Mouse (Mus musculus) forebrain, embryonic 15.5 days (tissue): ENCODE results near the gene Ermap. TPM values are rescaled to one million over a fixed set of nuclear protein-coding genes. Genes with fewer than 3 reads are reported as not detected.

ENCODE experiments used
- ATAC-seq: fragments of 200-750 bp; cut with Nextera tagmentation; replicated peaks from 2 replicates; pipeline ENCODE4 v1.8.0; 2017; ENCODE audit warnings: mild to moderate bottlenecking, moderate TSS enrichment, moderate library complexity
- H3K27ac ChIP-seq: fragments of 300-500 bp; sonication (generic); replicated peaks from 2 replicates; pipeline ENCODE4 v1.5.1; 2015; ENCODE audit warnings: mild to moderate bottlenecking, inconsistent platforms
- H3K27me3 ChIP-seq: fragments of 300-500 bp; sonication (generic); 2 replicates; pipeline ENCODE4 v1.6.1; 2015; ENCODE audit warnings: inconsistent platforms
- H3K36me3 ChIP-seq: fragments of 300-500 bp; sonication (generic); 2 replicates; pipeline ENCODE4 v1.6.1; 2015; ENCODE audit warnings: mild to moderate bottlenecking, inconsistent platforms
- H3K4me1 ChIP-seq: fragments of 300-500 bp; sonication (generic); 2 replicates; pipeline ENCODE4 v1.6.1; 2015; ENCODE audit warnings: inconsistent platforms
- H3K4me2 ChIP-seq: fragments of 300-500 bp; sonication (generic); replicated peaks from 2 replicates; pipeline ENCODE4 v1.6.1; 2015; ENCODE audit warnings: mild to moderate bottlenecking, inconsistent platforms
- H3K4me3 ChIP-seq: fragments of 300-500 bp; sonication (generic); 2 replicates; pipeline ENCODE4 v1.5.1; 2015; ENCODE audit warnings: mild to moderate bottlenecking, inconsistent platforms
- H3K9ac ChIP-seq: fragments of 300-500 bp; sonication (generic); replicated peaks from 2 replicates; pipeline ENCODE4 v1.6.1; 2015; ENCODE audit warnings: mild to moderate bottlenecking, inconsistent platforms
- H3K9me3 ChIP-seq: fragments of 300-500 bp; sonication (generic); 2 replicates; pipeline ENCODE4 v1.6.1; 2016; ENCODE audit warnings: inconsistent platforms
- WGBS: fragments of 180-500 bp; shearing (Covaris S2); methylation state at CpG from one replicate; pipeline ENCODE4 v1.1.7; 2015; ENCODE audit warnings: mixed read lengths; 5-methylcytosine and 5-hydroxymethylcytosine counted together
- polyA plus RNA-seq: library from polyadenylated mRNA; unstranded; fragments of >200 nt; fragmentation: Nextera tagmentation; extraction: Ambion mirVana; gene quantifications from 2 replicates; pipeline ENCODE4 v1.2.1, GENCODE M21; 2015

Ermap gene
- polyA plus RNA-seq, 1 experiment from 2014 or later, result 0.27 TPM

DNA sequence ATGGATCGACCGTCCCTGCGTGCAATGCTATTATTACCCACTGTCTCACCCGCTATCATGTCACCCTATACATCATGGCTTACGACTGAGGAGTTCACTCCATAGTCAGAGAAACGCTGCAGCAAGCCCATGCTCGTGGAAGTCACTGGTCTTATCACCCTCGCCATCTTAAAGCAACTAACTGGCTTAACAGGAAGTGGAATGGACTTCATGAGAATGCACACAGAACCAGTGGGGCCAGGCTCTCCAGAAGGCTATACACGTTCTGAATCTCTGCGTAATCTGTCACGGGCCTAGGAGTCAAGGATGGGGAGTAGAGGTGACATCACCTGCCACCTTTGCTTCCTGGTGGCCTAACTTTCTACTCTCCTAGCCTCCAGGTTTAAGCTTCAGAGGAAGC is 41.1 kb downstream of the Ermap start:
- H3K4me1 ChIP-seq, result no peaks in the 10 kb centered on the region
- H3K4me3 ChIP-seq, result no peak overlapping the region
- no peak for ATAC-seq
- H3K36me3 ChIP-seq, result no peaks in the 10 kb centered on the region
- no peak overlapping the region for H3K4me2 ChIP-seq
- H3K9me3 ChIP-seq, result no peaks in the 10 kb centered on the region
- no peaks in the 10 kb centered on the region for H3K27me3 ChIP-seq
- no peak overlapping the region for H3K27ac ChIP-seq
- no peak overlapping the region for H3K9ac ChIP-seq
- whole genome bisulfite sequencing, result 91% methylated on average over 11 of the region's 11 CpGs

DNA sequence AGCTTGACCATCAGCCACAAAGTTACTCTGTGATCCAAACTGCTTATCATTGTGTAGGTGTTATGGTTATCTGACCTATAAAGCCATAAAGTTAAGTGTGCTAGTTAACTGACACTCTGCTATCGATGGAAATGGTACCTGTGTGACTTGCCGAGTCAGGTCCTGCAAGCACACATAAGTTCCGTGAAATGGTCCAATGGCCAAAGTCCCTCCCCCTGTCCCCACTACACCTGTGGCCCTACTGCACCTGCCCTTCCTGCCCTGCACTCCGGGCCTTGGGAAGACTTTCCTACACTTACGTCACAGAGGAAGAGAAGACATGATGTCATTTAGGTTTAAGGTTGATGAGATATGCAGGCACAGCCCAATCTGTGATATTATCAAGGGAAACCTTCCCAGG is 42.5 kb downstream of the Ermap start:
- H3K4me2 ChIP-seq, result no peak overlapping the region
- no peak overlapping the region for H3K27ac ChIP-seq
- ATAC-seq, result no peak
- no peaks in the 10 kb centered on the region for H3K27me3 ChIP-seq
- no peak overlapping the region for H3K4me3 ChIP-seq
- no peak overlapping the region for H3K9ac ChIP-seq
- no peaks in the 10 kb centered on the region for H3K9me3 ChIP-seq
- WGBS, result 96% methylated on average over 5 of the region's 5 CpGs
- H3K36me3 ChIP-seq, result no peaks in the 10 kb centered on the region
- peaks cover 5% of the 10 kb centered on the region; the same call in 1 of the 2 replicates for H3K4me1 ChIP-seq

DNA sequence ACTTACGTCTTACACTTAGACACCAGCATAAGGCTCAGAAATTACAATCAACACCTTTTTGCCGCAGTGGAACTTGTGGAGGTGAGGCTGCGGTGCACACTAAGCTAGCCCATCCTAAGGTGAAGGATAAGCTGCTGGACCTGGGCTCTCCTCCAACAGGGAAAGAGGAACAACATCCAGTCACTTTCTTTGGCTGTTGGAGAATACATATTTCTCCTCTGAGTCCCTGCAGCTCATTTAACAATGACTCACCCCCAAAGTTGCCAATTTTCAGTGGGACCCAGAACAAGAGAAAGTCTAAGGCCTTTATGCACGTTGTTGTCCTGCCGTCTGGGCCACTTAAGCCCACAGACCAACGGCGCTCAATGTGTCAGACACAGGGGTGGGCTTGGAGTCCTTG is 43.0 kb downstream of the Ermap start:
- WGBS, result 82% methylated on average over 7 of the region's 7 CpGs
- Histone ChIP-seq H3K9me3 (no peaks in the 10 kb centered on the region), H3K4me2 (no peak overlapping the region), H3K27me3 (no peaks in the 10 kb centered on the region), H3K9ac (no peak overlapping the region), H3K4me3 (no peak overlapping the region), H3K4me1 (peaks cover 6% of the 10 kb centered on the region; the same call in 1 of the 2 replicates), H3K36me3 (no peaks in the 10 kb centered on the region), H3K27ac (no peak overlapping the region)
- no peak for ATAC-seq

DNA sequence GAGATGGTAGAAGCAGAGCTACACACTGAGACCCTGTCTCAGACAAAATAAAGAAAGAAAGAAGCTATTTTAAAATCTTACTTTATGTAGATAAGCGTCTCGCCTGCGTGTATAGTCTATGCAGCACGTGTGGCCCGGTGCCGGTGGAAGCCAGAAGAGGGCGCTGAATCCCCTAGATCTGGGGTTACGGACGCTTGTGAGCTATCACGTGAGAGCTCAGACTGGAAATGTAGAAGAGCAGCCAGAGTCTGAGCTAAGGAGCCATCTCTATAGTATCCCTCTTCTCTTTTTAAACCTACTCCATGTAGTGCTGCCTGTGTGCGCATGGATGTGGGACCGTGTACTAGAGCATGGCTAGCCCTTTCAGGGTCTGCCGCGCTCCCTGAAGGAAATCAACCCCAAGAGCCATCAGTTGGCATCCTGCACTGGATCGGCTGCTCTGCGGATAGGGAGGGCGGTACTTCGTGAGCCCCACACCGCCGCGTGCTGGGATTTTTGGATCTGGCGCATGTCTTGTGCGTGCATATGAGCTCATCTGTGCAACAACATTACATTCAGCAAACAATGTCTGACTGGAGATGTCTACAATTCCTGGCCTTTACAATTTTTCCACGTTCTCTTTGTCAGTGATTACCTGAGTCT is 47.5 kb downstream of the Ermap start:
- H3K9ac ChIP-seq, result no peak overlapping the region; the same call in 1 of the 2 replicates
- peak overlapping the region; percentile 28 for H3K4me3 ChIP-seq
- H3K4me1 ChIP-seq, result peaks cover 15% of the 10 kb centered on the region
- H3K27ac ChIP-seq, result peak overlapping the region; percentile 62
- H3K4me2 ChIP-seq, result peak overlapping the region; percentile 43
- H3K27me3 ChIP-seq, result no peaks in the 10 kb centered on the region
- H3K9me3 ChIP-seq, result no peaks in the 10 kb centered on the region
- H3K36me3 ChIP-seq, result no peaks in the 10 kb centered on the region
- WGBS, result 24% methylated on average over 24 of the region's 24 CpGs
- peak; percentile 74 for ATAC-seq

DNA sequence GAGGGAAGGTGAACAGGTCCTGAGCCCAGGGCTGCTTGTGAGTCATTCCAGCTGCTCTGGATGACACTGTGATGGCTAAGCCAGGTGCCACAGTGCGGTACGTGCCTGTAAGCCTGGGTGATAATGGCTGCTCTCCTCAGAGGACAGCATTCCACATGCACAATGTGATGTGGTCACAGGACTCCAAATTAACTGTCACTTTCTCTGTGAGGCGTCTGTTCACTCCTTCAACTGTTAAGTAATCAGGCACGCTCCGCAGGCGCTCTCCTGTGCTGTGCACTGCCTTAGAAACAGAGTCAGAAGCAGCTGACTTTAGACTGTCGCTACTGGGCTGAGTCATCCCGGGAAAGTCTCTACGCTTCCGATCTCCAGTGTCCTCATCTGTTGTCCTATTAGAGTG is 48.6 kb downstream of the Ermap start:
- Histone ChIP-seq H3K36me3 (peaks cover 6% of the 10 kb centered on the region; the same call in 1 of the 2 replicates), H3K27me3 (no peaks in the 10 kb centered on the region), H3K27ac (no peak overlapping the region), H3K4me1 (peaks cover 15% of the 10 kb centered on the region), H3K9me3 (no peaks in the 10 kb centered on the region), H3K9ac (no peak overlapping the region), H3K4me2 (no peak overlapping the region), H3K4me3 (no peak overlapping the region)
- no peak; the same call in 1 of the 2 replicates for ATAC-seq
- WGBS, result 55% methylated on average over 10 of the region's 10 CpGs

DNA sequence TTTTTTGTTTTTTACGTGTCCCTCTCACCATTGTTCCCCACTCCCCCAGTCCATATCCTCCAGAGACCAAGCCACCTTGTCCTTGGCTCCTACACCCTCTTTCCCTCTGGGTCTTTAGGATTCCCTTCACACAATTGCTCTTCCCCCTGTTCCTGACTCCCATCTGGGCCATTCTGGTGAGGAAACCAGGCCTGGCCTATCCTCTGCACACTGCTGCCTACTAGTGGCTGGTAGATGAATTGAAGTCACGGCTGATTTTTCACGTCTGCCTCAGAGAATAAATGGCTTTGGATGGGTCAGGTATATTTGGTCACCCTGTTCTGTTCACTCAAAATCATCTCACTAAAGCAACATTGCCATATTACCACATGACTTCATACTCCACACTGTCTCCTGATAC is 49.7 kb downstream of the Ermap start:
- Histone ChIP-seq H3K4me3 (no peak overlapping the region), H3K36me3 (peaks cover 17% of the 10 kb centered on the region), H3K27ac (no peak overlapping the region), H3K4me1 (peaks cover 15% of the 10 kb centered on the region), H3K27me3 (no peaks in the 10 kb centered on the region), H3K9ac (no peak overlapping the region), H3K9me3 (no peaks in the 10 kb centered on the region), H3K4me2 (no peak overlapping the region)
- 41% methylated on average over 3 of the region's 3 CpGs for WGBS
- no peak for ATAC-seq

DNA sequence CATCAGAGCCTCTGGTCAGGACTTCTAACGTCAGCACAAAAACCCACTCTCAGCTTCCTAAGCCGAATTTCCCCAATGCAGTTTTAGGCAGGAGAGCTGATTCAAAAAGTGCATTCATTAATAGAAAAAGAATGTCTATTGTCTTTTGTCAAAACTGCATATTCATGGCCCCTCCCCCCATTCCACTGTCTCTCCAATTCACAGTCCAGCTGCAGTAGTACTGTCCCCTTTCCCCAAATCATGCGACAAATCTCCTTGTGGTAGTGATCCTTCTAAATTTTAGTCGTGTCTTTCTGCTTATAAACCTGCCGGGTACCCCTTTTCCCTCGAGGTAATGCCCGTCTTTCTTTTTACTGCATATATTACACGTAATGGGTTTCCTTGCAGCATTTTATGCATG is 51.0 kb downstream of the Ermap start:
- H3K27ac ChIP-seq, result peak overlapping the region; percentile 17; the same call in 1 of the 2 replicates
- peak overlapping the region; percentile 44 for H3K4me2 ChIP-seq
- H3K9me3 ChIP-seq, result no peaks in the 10 kb centered on the region
- WGBS, result 52% methylated on average over 8 of the region's 8 CpGs
- peaks cover 15% of the 10 kb centered on the region for H3K4me1 ChIP-seq
- no peaks in the 10 kb centered on the region for H3K27me3 ChIP-seq
- H3K4me3 ChIP-seq, result peak overlapping the region; percentile 26
- no peak for ATAC-seq
- H3K36me3 ChIP-seq, result peaks cover 25% of the 10 kb centered on the region
- no peak overlapping the region for H3K9ac ChIP-seq

DNA sequence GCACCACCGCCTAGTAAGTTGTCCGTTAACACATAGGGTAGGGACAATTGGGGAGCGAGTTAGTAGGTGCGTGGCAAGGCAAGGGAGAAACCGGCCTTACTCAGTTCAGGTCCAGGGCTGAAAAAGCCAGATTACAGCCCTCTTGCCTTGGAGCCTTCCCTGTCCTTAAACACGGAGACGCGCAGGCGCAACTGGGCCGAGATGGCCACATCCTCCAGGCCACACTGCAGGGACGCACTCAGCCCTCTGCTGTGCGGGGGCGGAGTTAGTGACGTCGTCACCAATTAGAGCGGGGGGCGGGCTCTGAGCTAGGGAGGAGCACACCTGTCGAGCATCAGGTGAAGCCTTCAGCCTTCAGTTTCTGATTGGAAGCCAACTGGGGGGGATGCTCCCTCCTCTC is 51.6 kb downstream of the Ermap start:
- Histone ChIP-seq H3K9me3 (no peaks in the 10 kb centered on the region), H3K27ac (no peak overlapping the region), H3K4me3 (peak overlapping the region; percentile 26), H3K4me2 (peak overlapping the region; percentile 44), H3K27me3 (no peaks in the 10 kb centered on the region), H3K36me3 (peaks cover 30% of the 10 kb centered on the region), H3K4me1 (peaks cover 15% of the 10 kb centered on the region), H3K9ac (no peak overlapping the region; the same call in 1 of the 2 replicates)
- ATAC-seq, result peak; percentile 79
- 8% methylated on average over 18 of the region's 18 CpGs for WGBS

DNA sequence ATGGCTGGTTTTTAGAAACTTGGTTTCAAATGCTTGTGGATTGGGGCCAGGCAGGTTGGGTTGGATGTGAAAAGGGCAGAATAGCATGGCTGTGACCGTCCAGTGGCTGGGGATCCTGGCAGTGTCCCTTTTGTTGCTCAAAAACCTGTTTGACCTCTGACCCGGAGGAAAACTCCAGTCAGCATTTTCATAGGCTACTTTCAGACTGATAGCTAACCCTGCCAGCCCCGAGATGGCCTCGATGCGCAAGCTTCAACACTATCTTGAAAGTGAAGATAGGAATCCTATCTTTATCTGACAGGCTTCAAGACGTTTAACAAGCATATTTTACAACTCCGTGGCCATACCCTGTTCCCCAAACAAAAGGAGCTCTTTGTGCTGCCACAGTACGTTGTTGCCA is 52.5 kb downstream of the Ermap start:
- WGBS, result 63% methylated on average over 8 of the region's 8 CpGs
- no peak overlapping the region for H3K4me3 ChIP-seq
- no peak overlapping the region for H3K27ac ChIP-seq
- ATAC-seq, result no peak
- H3K4me2 ChIP-seq, result no peak overlapping the region
- H3K4me1 ChIP-seq, result peaks cover 9% of the 10 kb centered on the region
- no peak overlapping the region for H3K9ac ChIP-seq
- H3K27me3 ChIP-seq, result no peaks in the 10 kb centered on the region
- H3K9me3 ChIP-seq, result no peaks in the 10 kb centered on the region
- peaks cover 36% of the 10 kb centered on the region for H3K36me3 ChIP-seq

DNA sequence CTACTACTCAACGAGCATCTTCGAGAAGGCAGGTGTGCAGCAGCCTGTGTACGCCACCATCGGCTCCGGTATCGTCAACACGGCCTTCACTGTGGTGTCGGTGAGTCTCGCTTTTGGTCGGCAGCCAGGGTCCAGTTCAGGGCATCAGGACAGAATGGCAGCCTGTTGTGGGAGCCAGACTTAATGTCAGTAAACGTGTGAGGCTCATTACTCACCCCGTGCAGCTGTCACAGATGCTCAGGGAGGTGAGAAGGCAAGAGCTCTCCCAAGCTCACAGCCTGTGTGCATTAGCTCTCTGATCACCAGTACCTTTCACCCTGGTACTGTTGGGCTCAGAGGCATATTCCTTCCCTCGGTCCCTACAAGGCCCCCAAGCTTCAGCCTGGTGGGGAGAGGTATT is 56.0 kb downstream of the Ermap start:
- Histone ChIP-seq H3K9ac (no peak overlapping the region), H3K27me3 (no peaks in the 10 kb centered on the region), H3K9me3 (no peaks in the 10 kb centered on the region), H3K4me3 (no peak overlapping the region), H3K4me1 (peaks cover 8% of the 10 kb centered on the region), H3K27ac (no peak overlapping the region), H3K4me2 (no peak overlapping the region), H3K36me3 (peaks cover 36% of the 10 kb centered on the region)
- ATAC-seq, result no peak
- 90% methylated on average over 13 of the region's 13 CpGs for WGBS

DNA sequence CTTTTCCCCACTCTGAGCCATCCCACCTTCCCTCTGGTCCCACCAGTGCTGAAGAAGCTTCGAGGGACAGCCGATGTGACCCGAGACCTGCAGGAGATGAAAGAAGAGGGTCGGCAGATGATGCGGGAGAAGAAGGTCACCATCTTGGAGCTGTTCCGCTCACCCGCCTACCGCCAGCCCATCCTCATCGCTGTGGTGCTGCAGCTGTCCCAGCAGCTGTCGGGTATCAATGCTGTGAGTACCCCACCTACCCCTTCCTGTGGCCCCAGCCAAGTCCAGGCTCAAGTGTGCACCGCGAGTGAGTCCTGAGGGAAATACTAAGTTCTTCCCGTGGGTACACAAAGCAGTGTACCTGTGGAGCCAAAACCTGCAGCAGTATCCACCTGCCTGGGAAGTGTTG is 56.5 kb downstream of the Ermap start:
- peaks cover 36% of the 10 kb centered on the region for H3K36me3 ChIP-seq

DNA sequence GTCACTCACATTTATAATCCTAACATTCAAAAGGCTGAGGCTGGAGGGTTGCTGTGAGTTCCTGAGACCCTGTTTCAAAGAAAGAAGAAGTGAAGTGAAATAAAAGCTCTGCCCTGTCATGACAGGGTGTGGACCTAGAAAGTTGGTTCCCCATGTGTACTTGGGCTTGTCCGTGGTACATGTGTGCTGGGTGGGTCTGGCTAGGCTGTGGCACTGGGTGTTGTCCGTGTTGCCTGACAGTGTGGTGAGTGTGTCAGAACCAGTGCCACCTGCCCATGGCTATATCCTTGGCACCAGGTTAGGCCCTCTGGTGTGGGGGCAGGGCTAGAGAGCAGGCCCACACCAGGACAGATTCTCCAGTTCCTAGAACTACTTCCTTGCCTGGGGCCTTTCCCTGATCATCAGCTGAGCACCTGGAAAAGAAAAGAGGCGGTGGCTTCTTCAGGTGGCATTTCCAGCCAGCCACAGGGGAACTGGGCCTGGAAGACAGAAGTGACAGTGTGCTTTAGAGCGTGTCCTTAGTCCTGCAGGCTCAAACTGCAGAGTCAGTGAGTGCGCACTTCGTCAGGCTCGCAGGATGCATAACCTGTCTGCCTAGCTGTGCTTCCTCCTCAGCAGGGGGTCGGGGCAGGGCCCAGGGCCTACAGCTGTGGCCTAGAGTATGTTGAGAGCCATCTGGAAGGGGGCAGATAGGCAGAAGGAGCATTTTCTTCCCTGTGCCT is 58.5 kb downstream of the Ermap start:
- H3K9me3 ChIP-seq, result no peaks in the 10 kb centered on the region
- ATAC-seq, result no peak
- no peaks in the 10 kb centered on the region for H3K27me3 ChIP-seq
- H3K36me3 ChIP-seq, result peaks cover 31% of the 10 kb centered on the region
- no peak overlapping the region for H3K4me3 ChIP-seq
- no peak overlapping the region for H3K4me2 ChIP-seq
- H3K9ac ChIP-seq, result no peak overlapping the region
- no peaks in the 10 kb centered on the region for H3K4me1 ChIP-seq
- no peak overlapping the region for H3K27ac ChIP-seq
- WGBS, result 84% methylated on average over 8 of the region's 8 CpGs

More for the DNA sequence above, 56.5 kb downstream of the Ermap start:
- H3K27me3 ChIP-seq, result no peaks in the 10 kb centered on the region
- no peaks in the 10 kb centered on the region for H3K9me3 ChIP-seq
- ATAC-seq, result no peak
- H3K9ac ChIP-seq, result no peak overlapping the region
- peaks cover 3% of the 10 kb centered on the region for H3K4me1 ChIP-seq
- no peak overlapping the region for H3K27ac ChIP-seq
- H3K4me3 ChIP-seq, result no peak overlapping the region
- H3K4me2 ChIP-seq, result no peak overlapping the region
- 90% methylated on average over 13 of the region's 13 CpGs for WGBS
